Mouse (Mus musculus) right cerebral cortex, adult 18-20 months (tissue): ENCODE results near the gene Gm28035.

ENCODE experiments used
- DNase-seq: peaks from one replicate; pipeline ENCODE4 v3.0.0; 2022; ENCODE audit warnings: mixed read lengths

Gene Gm28035

DNA sequence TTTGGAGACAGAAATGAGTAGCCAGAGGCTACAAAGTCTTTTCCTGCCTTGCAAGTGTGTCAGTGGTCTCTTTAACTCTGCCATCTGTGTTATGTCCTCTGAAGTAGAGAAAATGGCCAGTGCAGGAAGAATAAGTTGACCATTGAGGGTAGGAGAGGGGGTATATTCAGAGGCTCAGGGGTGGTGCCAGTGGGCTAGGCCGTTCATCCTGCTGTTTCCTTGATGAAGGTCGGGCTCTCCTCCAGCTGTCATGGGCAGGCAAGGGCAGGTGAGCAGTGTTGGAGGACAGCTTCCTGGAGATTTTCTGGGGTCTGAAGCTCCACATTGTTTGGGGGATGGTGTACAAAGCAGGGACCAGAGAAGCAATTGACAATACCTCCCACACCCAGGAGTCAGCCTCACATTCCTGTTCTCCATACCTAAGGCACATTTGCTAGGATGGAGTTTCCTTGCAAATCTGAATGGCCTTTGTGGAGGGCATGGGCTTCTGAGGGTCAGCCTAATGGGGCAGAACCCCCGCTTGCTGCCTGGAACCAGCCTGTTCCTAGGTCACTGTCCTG, 1.4 kb upstream of the Gm28035 start:
- DNase-seq: no peak

DNA sequence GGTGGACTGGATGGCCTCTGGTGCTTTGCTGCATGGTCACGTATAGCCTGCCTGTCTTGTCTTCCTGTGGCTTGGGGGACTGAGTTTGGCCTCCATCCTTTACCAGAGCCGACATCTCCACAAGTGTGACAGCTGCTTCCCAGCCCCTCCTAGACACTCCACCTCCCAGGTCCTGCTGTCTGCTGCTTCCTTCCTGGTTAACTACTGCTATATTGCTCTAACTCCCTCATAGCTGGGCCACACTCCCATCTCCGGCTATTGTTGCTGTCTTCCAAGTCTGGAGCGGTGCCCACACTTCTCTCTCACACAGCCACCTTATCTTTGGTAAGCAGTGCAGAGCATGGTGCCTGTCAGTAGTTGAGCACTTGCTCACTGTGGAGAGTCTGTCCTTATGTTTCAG, 590 bp upstream of the Gm28035 start:
- no peak for DNase-seq

DNA sequence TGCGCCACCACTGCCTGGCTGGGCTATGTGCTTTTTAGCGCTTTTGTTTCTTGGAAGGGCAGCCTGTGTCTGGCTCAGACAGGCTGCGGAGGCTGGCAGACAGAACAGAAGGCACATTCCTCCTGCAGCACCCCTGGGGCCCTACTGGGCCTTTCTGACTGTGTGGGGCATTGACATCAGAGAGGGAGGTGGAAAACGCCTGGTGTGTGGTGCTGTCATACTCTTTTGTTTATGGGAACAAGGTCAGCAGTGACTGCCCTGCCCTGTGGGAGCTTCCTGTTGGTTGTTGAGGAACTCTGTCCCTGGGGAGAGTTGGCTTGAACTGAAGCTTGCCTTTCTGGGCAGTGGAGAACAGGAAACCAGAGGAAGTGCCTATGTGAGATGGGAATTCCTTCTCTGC, 2.1 kb downstream of the Gm28035 start:
- DNase-seq: peak; percentile 46

DNA sequence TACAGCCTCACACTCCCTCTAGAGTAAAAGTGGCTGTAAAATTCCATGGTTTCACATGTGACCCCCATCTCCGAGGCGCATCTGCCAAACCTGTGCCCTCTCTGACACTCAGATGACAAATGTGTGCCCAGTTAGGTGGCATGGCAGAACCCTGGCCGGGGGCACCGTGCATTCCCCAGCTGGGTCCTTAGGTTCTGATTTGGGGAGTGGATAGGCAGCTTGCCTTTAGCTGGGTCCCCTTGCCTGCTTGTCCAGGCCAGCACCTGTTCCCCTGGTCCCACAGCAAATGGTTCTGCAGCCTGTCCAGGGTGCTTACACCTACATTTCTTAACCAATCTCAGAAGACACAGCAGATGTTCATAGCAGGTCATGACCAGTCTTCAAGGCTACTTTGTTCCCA, 3.0 kb downstream of the Gm28035 start:
- no peak for DNase-seq

DNA sequence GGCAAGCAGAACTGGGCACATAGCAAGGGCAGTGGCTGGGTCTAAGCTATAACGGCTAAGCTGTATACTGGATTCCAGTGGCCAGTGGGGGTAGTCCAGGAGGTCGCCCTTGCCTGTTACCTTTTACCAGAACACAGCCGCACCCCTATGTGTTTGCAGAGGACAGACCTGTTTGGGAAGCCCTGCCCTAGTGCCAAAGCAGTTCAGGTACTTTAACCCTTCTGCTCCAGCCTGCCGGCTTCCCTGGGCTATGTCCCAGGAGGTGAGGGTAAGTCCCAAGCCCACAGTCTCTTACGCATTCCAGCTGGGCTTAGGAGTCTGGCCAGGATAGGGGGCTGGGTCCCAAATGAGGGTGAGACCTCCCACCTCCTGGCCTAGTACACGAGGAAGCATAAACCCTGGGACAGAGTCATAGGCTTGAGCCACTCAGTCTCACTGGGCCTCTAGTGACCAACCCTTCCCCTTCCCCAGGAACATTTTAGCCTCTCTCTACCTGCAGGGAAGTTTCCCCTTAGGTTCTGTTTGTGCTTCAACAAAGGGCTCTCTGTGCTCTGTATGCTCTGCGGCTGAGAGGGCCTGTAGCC, 4.3 kb downstream of the Gm28035 start:
- no peak for DNase-seq

DNA sequence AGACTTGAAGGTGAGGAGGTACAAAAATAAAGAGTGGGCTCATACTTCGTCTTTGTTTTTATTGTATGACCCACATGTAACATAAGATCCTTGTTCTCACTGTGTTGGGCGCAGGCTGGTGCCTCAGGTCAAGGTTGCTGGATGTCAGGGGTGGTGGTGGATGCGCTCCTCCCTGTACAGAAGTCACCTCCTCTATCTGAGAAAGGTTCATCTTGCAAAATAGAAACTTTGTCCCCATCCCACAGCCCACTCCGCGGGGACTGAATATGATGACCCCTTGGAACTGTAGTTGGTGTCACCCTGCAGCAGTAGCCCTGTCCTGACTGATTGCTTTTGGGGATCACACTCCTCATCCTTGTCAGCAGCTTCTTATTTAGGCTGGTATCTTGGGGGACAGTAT, 6.7 kb downstream of the Gm28035 start:
- no peak for DNase-seq

DNA sequence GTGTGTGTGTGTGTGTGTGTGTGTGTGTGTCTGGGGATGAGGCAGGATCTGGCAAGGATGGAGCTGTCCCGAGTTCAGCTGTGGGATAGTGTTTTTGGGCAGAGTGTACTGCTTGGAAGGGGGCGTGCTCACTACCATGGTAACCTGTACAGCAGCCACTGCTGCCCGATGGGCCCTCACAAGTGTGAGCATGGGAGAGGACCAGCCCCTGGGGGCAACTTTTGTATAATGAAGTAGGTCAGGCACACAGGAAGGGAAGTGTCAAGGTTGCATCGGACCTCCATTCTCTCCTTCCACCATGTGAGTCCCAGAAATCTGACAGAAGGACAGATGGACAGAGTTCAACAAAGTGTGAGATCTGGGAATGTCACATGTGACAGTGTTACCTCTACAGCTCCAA, 7.3 kb downstream of the Gm28035 start:
- no peak for DNase-seq

DNA sequence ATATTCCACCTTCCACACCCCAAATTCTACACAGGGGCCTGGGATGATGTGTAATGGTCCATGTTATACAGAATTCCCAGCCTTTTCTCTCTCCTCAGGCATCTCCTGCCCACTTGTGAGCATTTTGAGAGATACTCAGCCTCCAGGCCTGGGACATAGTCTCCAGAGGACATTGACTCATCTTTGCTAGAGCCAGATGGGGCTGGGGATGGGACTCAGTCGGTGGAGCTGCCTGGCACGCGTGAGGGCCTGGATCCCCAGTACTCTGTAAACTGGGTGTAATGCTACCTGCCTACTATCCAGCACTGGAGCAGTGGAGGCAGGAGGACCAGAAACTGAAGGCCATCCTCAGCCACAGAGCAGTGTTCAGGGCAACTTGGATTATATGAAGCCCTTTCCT, 8.8 kb downstream of the Gm28035 start:
- DNase-seq: peak; percentile 44

DNA sequence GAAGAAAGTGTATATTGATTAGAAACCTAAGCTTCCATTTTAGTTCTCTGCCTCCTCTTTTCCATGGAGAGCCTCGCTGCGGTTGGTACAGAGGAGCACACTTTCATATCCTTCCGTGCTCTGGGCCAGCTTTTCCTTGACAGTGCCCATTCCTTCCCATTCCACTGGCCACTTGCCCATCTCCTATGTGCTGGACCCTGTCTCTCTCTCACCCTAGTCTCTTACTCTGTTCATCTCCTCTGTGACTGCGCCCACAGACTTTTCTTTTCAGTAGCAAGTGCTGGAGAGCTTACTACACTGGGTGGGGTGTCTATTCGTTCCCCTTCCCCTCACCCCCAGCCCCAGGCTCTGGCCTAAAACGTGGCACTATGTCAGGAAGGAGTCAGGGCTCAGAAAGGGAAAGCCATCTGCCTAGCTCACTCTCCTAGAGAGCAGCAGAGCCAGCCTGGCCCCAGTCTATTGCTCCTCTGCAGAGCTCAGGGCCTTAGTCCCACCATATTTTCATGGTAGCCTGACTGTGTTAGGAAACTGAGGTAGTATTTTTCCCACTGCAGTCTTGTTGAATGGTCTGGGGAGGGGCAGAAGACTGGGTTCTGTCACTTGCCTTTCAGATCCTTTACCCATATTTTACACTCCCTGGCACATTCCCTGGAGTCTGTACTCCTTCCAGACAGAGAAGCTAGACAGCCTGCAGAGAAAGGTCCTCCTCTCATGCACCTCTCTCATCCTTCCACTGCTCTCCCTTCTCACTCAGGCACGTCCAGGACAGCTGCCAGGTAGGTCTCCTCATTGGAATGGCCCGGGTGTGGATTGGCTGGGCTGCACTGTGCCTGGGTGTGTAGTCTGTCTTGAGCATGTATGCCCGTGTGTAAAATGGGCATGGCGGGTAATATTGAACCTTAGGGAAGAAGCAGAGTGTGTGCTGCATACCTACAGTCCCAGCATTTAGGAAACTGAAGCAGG, 10.1 kb downstream of the Gm28035 start:
- no peak for DNase-seq

DNA sequence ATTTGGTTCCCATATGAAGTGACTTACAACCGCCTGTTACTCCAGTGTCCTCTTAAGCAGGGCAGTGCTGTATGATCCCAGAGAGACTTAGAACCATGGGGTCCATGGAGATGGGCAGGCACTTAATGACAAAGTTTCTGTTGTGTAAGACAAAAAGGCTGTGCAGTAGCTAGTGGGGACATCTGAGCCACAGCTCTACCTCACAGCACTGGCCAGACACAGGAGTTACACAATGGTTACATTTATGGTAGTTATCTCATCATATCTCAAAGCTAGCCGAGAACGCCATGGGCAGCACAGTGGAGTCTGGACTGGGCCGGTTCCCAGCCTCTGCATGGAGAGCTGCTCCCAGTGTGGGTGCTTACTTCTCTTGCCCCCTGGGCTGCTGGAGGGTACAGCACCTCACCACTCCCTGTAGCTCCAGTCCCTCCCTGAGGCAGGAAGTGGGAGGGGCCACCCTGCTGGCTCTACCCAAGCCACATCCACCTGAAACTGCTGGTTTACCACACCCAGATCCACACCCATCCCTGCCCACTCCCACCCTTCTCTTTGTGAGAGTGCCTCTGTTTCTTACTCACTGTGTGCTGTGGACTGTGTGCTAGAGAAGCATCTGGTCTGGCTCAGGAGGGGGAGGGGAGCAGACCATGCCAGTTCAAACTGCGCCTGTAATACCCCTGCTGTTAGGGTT, 11.2 kb downstream of the Gm28035 start:
- DNase-seq: no peak

DNA sequence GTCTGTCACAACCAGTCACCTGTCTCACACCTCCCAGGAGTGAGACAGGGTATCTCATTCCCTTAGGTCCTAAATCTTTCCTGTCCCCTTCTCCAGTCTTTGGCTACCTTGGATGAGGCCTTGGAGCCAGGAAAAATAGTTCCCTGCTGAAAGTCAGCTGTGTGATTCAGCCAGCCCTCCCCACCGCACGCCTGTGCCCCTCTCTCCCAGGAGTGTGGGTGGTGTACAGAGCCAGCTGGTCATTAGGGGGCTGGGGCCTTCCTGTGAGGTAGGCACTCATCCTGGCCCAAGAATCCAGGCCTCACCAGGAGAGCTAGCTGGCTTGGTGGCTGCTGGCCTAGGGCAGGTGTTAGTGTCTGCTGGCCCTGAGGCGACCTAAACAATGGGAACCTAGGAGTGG, 12.2 kb downstream of the Gm28035 start:
- no peak for DNase-seq

DNA sequence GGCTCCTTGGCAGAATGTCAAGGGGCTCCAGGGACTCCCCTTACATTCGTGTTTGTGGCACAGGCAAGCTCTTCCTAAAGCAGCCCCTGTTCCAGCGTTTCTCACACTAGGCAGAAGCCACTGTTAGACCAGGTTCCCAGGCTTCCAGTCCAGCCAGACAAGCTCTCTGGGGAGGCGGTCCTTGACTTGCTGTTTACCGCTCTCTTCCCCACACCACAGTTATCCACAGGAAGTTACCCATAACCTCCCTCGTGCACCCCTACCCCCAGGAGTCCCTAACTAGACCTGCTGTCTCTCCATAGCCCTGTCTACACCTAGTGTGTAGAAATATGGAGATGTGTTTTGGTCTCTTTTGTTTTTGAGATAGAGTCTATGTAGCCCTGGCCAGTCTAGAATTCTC, 13.4 kb downstream of the Gm28035 start:
- no peak for DNase-seq

DNA sequence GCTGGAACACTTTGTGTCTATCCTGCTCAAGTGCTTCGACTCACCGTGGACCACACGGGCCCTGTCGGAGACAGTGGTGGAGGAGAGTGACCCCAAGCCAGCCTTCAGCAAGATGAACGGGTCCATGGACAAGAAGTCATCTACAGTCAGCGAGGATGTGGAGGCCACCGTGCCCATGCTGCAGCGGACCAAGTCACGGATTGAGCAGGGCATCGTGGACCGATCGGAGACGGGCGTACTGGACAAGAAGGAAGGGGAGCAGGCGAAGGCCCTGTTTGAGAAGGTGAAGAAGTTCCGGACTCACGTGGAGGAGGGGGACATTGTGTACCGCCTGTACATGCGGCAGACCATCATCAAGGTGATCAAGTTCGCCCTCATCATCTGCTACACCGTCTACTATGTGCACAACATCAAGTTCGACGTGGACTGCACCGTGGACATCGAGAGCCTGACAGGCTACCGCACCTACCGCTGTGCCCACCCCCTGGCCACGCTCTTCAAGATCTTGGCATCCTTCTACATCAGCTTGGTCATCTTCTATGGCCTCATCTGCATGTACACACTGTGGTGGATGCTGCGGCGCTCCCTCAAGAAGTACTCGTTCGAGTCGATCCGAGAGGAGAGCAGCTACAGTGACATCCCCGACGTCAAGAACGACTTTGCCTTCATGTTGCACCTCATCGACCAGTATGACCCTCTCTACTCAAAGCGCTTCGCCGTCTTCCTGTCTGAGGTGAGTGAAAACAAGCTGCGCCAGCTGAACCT, 15.4 kb downstream of the Gm28035 start:
- no peak for DNase-seq

DNA sequence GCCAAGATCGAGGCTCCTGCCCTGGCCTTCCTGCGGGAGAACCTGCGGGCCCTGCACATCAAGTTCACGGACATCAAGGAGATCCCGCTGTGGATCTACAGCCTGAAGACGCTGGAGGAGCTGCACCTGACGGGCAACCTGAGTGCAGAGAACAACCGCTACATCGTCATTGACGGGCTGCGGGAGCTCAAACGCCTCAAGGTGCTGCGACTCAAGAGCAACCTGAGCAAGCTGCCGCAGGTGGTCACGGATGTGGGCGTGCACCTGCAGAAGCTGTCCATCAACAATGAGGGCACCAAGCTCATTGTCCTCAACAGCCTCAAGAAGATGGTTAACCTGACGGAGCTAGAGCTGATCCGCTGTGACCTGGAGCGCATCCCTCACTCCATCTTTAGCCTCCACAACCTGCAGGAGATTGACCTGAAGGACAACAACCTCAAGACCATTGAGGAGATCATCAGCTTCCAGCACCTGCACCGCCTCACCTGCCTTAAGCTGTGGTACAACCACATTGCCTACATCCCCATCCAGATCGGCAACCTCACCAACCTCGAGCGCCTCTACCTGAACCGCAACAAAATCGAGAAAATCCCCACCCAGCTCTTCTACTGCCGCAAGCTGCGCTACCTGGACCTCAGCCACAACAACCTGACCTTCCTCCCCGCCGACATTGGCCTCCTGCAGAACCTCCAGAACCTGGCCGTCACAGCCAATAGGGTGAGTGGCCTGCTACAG, 16.4 kb downstream of the Gm28035 start:
- DNase-seq: no peak

DNA sequence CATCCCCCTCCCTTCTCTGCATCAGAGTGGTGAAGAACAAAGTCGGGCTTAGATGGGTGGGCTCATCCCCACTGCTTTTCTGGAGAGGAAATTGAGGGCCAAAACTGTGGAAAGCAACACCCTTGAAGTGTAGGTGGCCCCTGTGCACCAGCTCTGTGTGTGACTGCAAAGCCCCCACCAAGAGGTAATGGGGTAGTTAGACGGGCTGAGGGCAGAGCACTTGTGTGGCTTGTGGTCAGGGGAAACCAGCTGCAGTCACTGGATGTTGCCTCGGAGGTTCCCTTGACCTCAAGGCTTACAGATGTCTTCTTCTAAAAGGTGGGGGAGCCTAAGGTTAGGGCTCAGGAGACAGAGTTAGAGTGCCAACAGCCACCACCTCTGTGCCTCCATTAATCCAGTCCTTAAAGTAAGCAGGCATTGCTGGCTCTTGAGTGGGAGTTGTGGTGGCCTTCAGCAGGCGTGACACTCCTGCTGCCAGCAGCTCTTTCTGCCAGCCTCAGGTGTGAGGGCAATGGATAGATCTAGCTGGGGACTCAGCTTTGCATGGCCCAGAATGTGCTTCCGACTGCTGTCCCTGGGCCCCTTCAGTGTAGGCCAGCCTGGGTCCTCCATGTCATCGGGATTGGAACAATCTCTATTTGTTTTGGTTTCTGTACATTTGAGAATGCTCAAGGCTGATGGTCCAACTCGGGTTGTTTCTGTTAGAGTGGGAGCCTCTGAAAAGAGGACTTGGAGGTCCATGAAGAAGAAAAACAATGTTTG, 17.5 kb downstream of the Gm28035 start:
- no peak for DNase-seq

DNA sequence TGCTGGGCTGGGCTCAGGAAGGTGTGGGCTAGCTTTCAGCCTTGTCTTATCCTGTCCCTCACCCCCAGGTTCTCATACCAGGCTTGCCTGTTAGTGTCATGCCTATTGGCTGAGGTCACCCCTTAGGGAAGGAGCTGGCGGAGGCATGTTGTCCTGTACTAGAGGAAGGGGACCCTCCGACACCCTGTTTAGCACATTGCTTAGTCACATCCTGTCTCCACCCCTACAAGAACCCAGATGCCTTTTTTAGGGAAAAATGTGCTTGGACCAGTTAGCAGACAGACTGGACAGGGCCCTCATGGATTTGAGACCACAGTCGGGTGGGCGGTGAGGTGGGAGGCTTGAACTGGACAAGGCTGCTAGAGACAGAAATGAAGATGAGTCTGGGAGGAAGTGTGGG, 18.2 kb downstream of the Gm28035 start:
- DNase-seq: no peak

DNA sequence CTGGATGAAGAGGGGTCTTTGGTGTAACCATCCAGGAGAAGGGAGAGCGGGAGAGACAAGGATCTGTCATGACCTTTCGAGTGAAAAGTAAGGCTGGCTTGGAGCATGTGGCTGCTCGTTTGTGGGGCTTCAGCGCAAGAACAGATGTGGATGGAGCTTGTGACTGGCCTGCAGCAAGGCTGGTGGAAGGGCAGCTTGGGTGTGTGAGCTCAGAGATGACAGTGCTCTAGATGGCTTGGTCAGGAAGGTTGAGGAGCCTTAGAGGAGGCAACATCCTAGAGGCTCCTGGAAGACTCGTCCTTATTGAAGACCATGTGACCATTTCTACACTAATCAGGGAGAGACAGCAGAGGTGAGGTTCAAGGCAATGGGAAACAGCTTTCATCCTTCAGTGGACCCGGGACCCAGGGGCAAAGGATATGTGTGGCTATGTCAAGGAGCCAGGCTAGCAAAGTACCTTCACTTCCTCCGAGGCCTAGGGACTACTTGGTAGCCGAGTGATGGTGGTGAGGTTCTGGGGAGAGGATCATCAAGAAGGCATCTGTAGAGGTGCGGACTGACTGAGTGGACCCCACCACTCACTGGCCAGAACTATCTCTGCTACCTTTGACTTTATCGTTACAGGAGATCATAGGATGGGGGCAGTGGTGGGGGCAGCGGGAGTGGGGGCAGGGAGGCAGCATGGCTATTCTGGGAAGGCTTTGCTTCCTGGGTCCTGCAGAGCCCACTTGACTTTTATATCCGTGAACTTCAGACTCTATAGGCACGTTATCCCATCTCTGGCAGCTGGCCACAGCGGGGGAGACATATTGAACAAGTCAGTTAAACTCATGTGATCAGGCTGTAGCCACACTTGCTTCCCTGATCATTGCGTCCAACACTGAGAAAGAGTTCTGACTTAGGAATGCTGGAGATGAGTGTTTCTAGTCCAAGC, 19.0 kb downstream of the Gm28035 start:
- no peak for DNase-seq

DNA sequence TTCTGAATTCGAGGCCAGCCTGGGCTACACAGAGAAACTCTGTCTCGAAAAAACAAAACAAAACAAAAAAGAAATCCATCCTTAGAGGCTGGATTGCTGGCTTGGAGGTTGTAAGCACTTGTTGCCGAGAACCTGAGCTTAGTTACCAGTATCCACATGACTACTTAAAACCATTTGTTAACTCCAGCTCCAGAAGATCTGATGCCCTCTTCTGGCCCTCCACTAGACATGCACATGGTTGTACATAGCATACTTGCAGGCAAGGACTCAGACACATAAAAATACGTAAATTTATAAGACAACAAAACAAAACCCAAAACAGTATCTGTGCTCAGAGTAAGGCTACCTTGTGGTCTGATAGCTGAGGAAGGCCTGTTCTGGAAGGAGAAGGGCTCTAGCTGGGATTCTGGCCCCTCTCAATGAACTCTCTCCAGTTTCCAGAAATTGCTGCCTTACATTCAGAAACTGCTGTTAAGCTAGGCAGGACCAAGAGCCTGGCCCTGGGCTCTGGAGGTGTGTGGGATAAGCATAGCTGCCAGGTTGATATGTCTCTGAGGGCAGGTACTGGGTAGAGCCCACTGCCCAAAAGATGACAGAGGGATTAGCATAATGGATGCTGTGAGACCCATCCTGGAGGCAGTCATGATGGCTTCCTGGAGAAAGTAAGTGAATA, 20.8 kb downstream of the Gm28035 start:
- DNase-seq: no peak
